Mouse (Mus musculus): ENCODE measurements around the gene Uba52.

DNA sequence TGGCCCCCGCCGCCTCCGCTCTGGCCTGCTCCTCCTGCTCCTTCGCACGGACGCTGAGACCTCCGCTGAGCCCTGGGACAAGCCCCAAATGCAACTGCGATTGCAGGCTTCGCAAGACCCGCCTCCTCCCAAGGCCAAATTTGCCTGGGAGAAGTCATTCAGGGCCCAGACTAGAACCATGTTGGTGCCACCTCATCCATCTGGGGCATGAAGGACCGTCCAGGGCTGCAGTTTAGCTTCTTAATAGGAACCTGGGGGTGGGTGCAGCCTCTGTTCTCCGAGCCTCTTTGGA, 14.9 kb downstream of the Uba52 start:
- no peak for TF ChIP-seq POLR2A (IDR thresholded peaks at IDR 0.05; ENCODE audit: low read depth, low read length)
- no peak for TF ChIP-seq CTCF (IDR thresholded peaks at IDR 0.05; ENCODE audit: extremely low read depth, insufficient read length, insufficient replicate concordance, low read depth, low read length)
